Mouse (Mus musculus) lung, adult 2 months (tissue): ENCODE results near the gene Fbxw10.

Experiments used
- CTCF ChIP-seq: fragments of 200-500 bp; IDR thresholded peaks from 2 replicates; pipeline ENCODE4 v1.5.1; 2011; ENCODE audit warnings: mild to moderate bottlenecking, low read length, control low read depth; ENCODE audit not compliant: insufficient read depth
- POLR2A ChIP-seq: fragments of 200-500 bp; IDR thresholded peaks from 2 replicates; pipeline ENCODE4 v1.6.1; 2011; ENCODE audit warnings: low read depth, mild to moderate bottlenecking, control low read depth, low read length, borderline replicate concordance; ENCODE audit errors: extremely low read depth

- TF ChIP-seq POLR2A (no peak), CTCF (no peak)
Observed at GRCm38 (mm10) chr11:62807965-62808364, 38.9 kb upstream of the Fbxw10 start.
